Mouse (Mus musculus) cerebellum, postnatal 36 days (tissue): Measurements from ENCODE around the gene Hist1h2ak.
A peak's percentile ranks its signal among the peaks of the same experiment; 100 is the strongest.
"Not testable (repeated sequence)": the region's sequence is repeated elsewhere in the genome, so short reads cannot be mapped to it uniquely, and the experiment has no call there.

Source experiments
- DNase-seq, 2 experiments: peaks; one replicate each; pipeline ENCODE4 v3.0.0; 2021 to 2022; ENCODE audit warnings: mixed read lengths in 2 of 2

Hist1h2ak gene

GRCm38 (mm10) chr13:21718381-21719080, 35.1 kb downstream of the Hist1h2ak start:
- DNase-seq = no peak

- DNase-seq = peak; percentile 67 to 76
Observed at GRCm38 (mm10) chr13:21717397-21718357, 36.0 kb downstream of the Hist1h2ak start, which contains the start of gene Hist1h3h. Gene Hist1h3h (plus strand): TSS chr13:21717659.

GRCm38 (mm10) chr13:21716540-21717391, 36.9 kb downstream of the Hist1h2ak start:
- not testable (repeated sequence) for DNase-seq

GRCm38 (mm10) chr13:21715864-21716539, 37.6 kb downstream of the Hist1h2ak start, which contains the start of the genes Hist1h2bl and Hist1h2ai:
Gene Hist1h2bl (minus strand): TSS chr13:21716143.
Gene Hist1h2ai (plus strand): TSS chr13:21716422.
- peak; percentile 67 to 90 for DNase-seq

- no peak for DNase-seq
Observed at GRCm38 (mm10) chr13:21715131-21715863, 38.3 kb downstream of the Hist1h2ak start.

GRCm38 (mm10) chr13:21714725-21715124, 38.9 kb downstream of the Hist1h2ak start:
- DNase-seq = peak; percentile 63 to 77

GRCm38 (mm10) chr13:21711698-21712097, 41.9 kb downstream of the Hist1h2ak start:
- DNase-seq = no peak

GRCm38 (mm10) chr13:21710821-21711525, 42.7 kb downstream of the Hist1h2ak start:
- peak; percentile 76 to 88 for DNase-seq

- DNase-seq = peak; percentile 86 to 91
Observed at GRCm38 (mm10) chr13:21710031-21710711, 43.5 kb downstream of the Hist1h2ak start.

GRCm38 (mm10) chr13:21706669-21707068, 47.0 kb downstream of the Hist1h2ak start:
- DNase-seq = no peak
